Mouse (Mus musculus) ES-E14 (cell line): ENCODE measurements at regions not wholly inside any gene's neighbourhood (a gene's known extent, or its start where the extent isn't known, plus 50 kb on each side); places are given as distances from the start of the nearest gene placed in this dataset.
A peak's percentile ranks its signal among the peaks of the same experiment; 100 is the strongest.

Source experiments
- DNase-seq: peaks from one replicate; pipeline ENCODE4 v3.0.0-alpha.2; 2013; ENCODE audit warnings: low read depth, low spot score
- H3K27ac ChIP-seq: 2 replicates; pipeline ENCODE4 v1.5.1; 2012; ENCODE audit warnings: low read depth, mild to moderate bottlenecking, low read length, moderate library complexity, mixed read lengths; ENCODE audit not compliant: poor library complexity, insufficient read depth, severe bottlenecking
- H3K36me3 ChIP-seq: 2 replicates; pipeline ENCODE4 v1.6.1; 2012; ENCODE audit warnings: mild to moderate bottlenecking, low read length, moderate library complexity, mixed read lengths; ENCODE audit not compliant: control insufficient read depth, poor library complexity, insufficient read depth, severe bottlenecking
- H3K4me1 ChIP-seq, 2 experiments: fragments of 150-350 bp in 1 of 2; sonication (generic) in 1 of 2; 2 replicates each; pipeline ENCODE4 v1.6.1; 2012; ENCODE audit warnings: low read length in 2 of 2, mild to moderate bottlenecking in 1 of 2, mixed read lengths in 1 of 2; ENCODE audit not compliant: control insufficient read depth in 2 of 2, insufficient read depth in 2 of 2, poor library complexity in 1 of 2
- H3K4me3 ChIP-seq, 2 experiments: fragments of 150-350 bp in 1 of 2; sonication (generic) in 1 of 2; 2 replicates each; pipeline ENCODE4 v1.5.1; 2012; ENCODE audit warnings: low read length in 2 of 2, low read depth in 1 of 2, mild to moderate bottlenecking in 1 of 2, mixed read lengths in 1 of 2; ENCODE audit not compliant: insufficient read depth in 1 of 2, poor library complexity in 1 of 2, severe bottlenecking in 1 of 2
- H3K9ac ChIP-seq: 2 replicates; pipeline ENCODE4 v1.6.1; 2012; ENCODE audit warnings: low read depth, mild to moderate bottlenecking, low read length, mixed read lengths; ENCODE audit not compliant: poor library complexity, insufficient read depth, severe bottlenecking
- H3K9me3 ChIP-seq: fragments of 150-350 bp; sonication (generic); 2 replicates; pipeline ENCODE4 v1.6.1; 2012; ENCODE audit warnings: low read depth, mild to moderate bottlenecking, low read length; ENCODE audit not compliant: control insufficient read depth, insufficient read depth
- CHD2 ChIP-seq: IDR thresholded peaks from 2 replicates; pipeline ENCODE4 v1.6.1; 2014; ENCODE audit warnings: mild to moderate bottlenecking, low read depth, low read length, inconsistent platforms
- HCFC1 ChIP-seq: IDR thresholded peaks from 2 replicates; pipeline ENCODE4 v1.6.1; 2012; ENCODE audit warnings: low read length, inconsistent platforms, borderline replicate concordance; ENCODE audit not compliant: insufficient read depth
- MAFK ChIP-seq: IDR thresholded peaks from 2 replicates; pipeline ENCODE4 v1.6.1; 2014; ENCODE audit warnings: mild to moderate bottlenecking, low read depth, low read length, inconsistent platforms; ENCODE audit not compliant: insufficient read depth
- ZC3H11A ChIP-seq: IDR thresholded peaks from 2 replicates; pipeline ENCODE4 v1.6.1; 2012; ENCODE audit warnings: low read depth, mild to moderate bottlenecking, inconsistent platforms, low read length, borderline replicate concordance
- ZNF384 ChIP-seq: IDR thresholded peaks from 2 replicates; pipeline ENCODE4 v1.6.1; 2012; ENCODE audit warnings: low read depth, low read length, inconsistent platforms
- in situ Hi-C, 2 experiments: fragments of 600-800 bp; cut with MboI; formaldehyde crosslinking; loops; one replicate each; pipeline ENCODE4 v1.15.1; 2025; ENCODE audit warnings: low sequenced_read_pairs in 2 of 2, inconsistent platforms in 1 of 2; ENCODE audit not compliant: unreplicated experiment in 2 of 2

GRCm38 (mm10) chr16:95820606-95821005 is 118.7 kb downstream of the Ets2 start:
- Histone ChIP-seq H3K36me3 (no peaks in the 10 kb centered on the region), H3K27ac (no peak overlapping the region), H3K9ac (no peak overlapping the region), H3K4me1 (no peaks in the 10 kb centered on the region), H3K9me3 (0 out of 2 replicates have a peak, but pooled peaks cover 4% of the 10 kb centered on the region), H3K4me3 (no peak overlapping the region)
- TF ChIP-seq CHD2 (no peak), ZNF384 (no peak), MAFK (no peak), ZC3H11A (no peak), HCFC1 (no peak)
- in situ Hi-C loops, result no loop called here
- DNase-seq, result no peak

GRCm38 (mm10) chr16:95820013-95820412 is 118.1 kb downstream of the Ets2 start:
- Histone ChIP-seq H3K36me3 (no peaks in the 10 kb centered on the region), H3K4me1 (no peaks in the 10 kb centered on the region), H3K27ac (no peak overlapping the region), H3K4me3 (no peak overlapping the region), H3K9me3 (0 out of 2 replicates have a peak, but pooled peaks cover 4% of the 10 kb centered on the region), H3K9ac (no peak overlapping the region)
- in situ Hi-C loops, result no loop called here
- DNase-seq, result peak; percentile 12
- TF ChIP-seq ZC3H11A (no peak), CHD2 (no peak), ZNF384 (no peak), MAFK (no peak), HCFC1 (no peak)

GRCm38 (mm10) chr16:95815966-95816365 is 114.1 kb downstream of the Ets2 start:
- 0 out of 2 replicates have a peak, but pooled peaks cover 4% of the 10 kb centered on the region for H3K9me3 ChIP-seq
- in situ Hi-C loops, result no loop called here

GRCm38 (mm10) chr16:95815206-95815731 is 113.4 kb downstream of the Ets2 start:
- Histone ChIP-seq H3K4me1 (no peaks in the 10 kb centered on the region), H3K9me3 (0 out of 2 replicates have a peak, but pooled peaks cover 4% of the 10 kb centered on the region), H3K4me3 (no peak overlapping the region), H3K27ac (no peak overlapping the region), H3K36me3 (no peaks in the 10 kb centered on the region), H3K9ac (no peak overlapping the region)
- DNase-seq, result no peak
- TF ChIP-seq HCFC1, result no peak
- TF ChIP-seq ZNF384, result no peak
- no peak for TF ChIP-seq MAFK
- TF ChIP-seq ZC3H11A, result no peak
- in situ Hi-C loops, result no loop called here

More at GRCm38 (mm10) chr16:95815966-95816365, 114.1 kb downstream of the Ets2 start:
- Histone ChIP-seq H3K27ac (no peak overlapping the region), H3K9ac (no peak overlapping the region), H3K4me3 (no peak overlapping the region), H3K36me3 (no peaks in the 10 kb centered on the region), H3K4me1 (no peaks in the 10 kb centered on the region)
- no peak for DNase-seq
- no peak for TF ChIP-seq ZC3H11A
- no peak for TF ChIP-seq CHD2
- TF ChIP-seq MAFK, result no peak
- TF ChIP-seq HCFC1, result no peak
- no peak for TF ChIP-seq ZNF384

- in situ Hi-C loops, result no loop called here
- H3K36me3 ChIP-seq, result no peaks in the 10 kb centered on the region
- H3K27ac ChIP-seq, result no peak overlapping the region
- H3K4me1 ChIP-seq, result no peaks in the 10 kb centered on the region
- H3K9ac ChIP-seq, result no peak overlapping the region
- TF ChIP-seq CHD2 (no peak), ZNF384 (no peak), ZC3H11A (no peak), MAFK (no peak), HCFC1 (no peak)
- H3K9me3 ChIP-seq, result 0 out of 2 replicates have a peak, but pooled peaks cover 4% of the 10 kb centered on the region
- H3K4me3 ChIP-seq, result no peak overlapping the region
- no peak for DNase-seq
Observed at GRCm38 (mm10) chr16:95814513-95815118, 112.7 kb downstream of the Ets2 start.
